Mouse (Mus musculus) intestine, embryonic 14.5 days (tissue): Measurements from ENCODE around the gene Dusp15. TPM values are rescaled to one million over a fixed set of nuclear protein-coding genes. Genes with fewer than 3 reads are reported as not detected.
A peak's percentile ranks its signal among the peaks of the same experiment; 100 is the strongest.

Source experiments
- ATAC-seq: fragments of 200-750 bp; cut with Nextera tagmentation; replicated peaks from 2 replicates; pipeline ENCODE4 v1.8.0; 2017; ENCODE audit warnings: low read depth, moderate number of reproducible peaks, moderate TSS enrichment, moderate library complexity; ENCODE audit not compliant: low FRiP score, low TSS enrichment
- DNase-seq: peaks from one replicate; pipeline ENCODE4 v3.0.0-alpha.2; 2018; ENCODE audit warnings: low spot score
- H3K27ac ChIP-seq: fragments of 300-500 bp; sonication (generic); 2 replicates; pipeline ENCODE4 v1.5.1; 2014; ENCODE audit warnings: low read depth, mild to moderate bottlenecking, control low read depth
- H3K27me3 ChIP-seq: fragments of 300-500 bp; sonication (generic); replicated peaks from 2 replicates; pipeline ENCODE4 v1.6.1; 2014; ENCODE audit warnings: low read length, control low read depth; ENCODE audit not compliant: control insufficient read depth, insufficient read depth
- H3K36me3 ChIP-seq: fragments of 300-500 bp; sonication (generic); 2 replicates; pipeline ENCODE4 v1.6.1; 2014; ENCODE audit warnings: low read length, control low read depth; ENCODE audit not compliant: control insufficient read depth, insufficient read depth
- H3K4me1 ChIP-seq: fragments of 300-500 bp; sonication (generic); replicated peaks from 2 replicates; pipeline ENCODE4 v1.6.1; 2014; ENCODE audit warnings: low read length, control low read depth, mixed read lengths; ENCODE audit not compliant: control insufficient read depth, insufficient read depth
- H3K4me2 ChIP-seq: fragments of 300-500 bp; sonication (generic); 2 replicates; pipeline ENCODE4 v1.6.1; 2014; ENCODE audit warnings: low read length
- H3K4me3 ChIP-seq: fragments of 300-500 bp; sonication (generic); 2 replicates; pipeline ENCODE4 v1.5.1; 2014; ENCODE audit warnings: low read depth, low read length, control low read depth, mixed read lengths
- H3K9ac ChIP-seq: fragments of 300-500 bp; sonication (generic); 2 replicates; pipeline ENCODE4 v1.6.1; 2014; ENCODE audit warnings: mild to moderate bottlenecking, low read length
- H3K9me3 ChIP-seq: fragments of 300-500 bp; sonication (generic); 2 replicates; pipeline ENCODE4 v1.6.1; 2016; ENCODE audit warnings: low read length, control low read depth; ENCODE audit not compliant: control insufficient read depth
- WGBS: fragments of 180-500 bp; shearing (Covaris S2); extraction: QIAGEN DNeasy Blood & Tissue Kit; methylation state at CpG from one replicate; pipeline ENCODE4 v1.1.7; 2014; 5-methylcytosine and 5-hydroxymethylcytosine counted together
- polyA plus RNA-seq: library from polyadenylated mRNA; unstranded; fragments of >200 nt; fragmentation: Nextera tagmentation; extraction: Ambion mirVana; gene quantifications from 2 replicates; pipeline ENCODE4 v1.2.1, GENCODE M21; 2014

Gene Dusp15
- polyA plus RNA-seq, 1 experiment from 2014 or later: 0.09 TPM

DNA sequence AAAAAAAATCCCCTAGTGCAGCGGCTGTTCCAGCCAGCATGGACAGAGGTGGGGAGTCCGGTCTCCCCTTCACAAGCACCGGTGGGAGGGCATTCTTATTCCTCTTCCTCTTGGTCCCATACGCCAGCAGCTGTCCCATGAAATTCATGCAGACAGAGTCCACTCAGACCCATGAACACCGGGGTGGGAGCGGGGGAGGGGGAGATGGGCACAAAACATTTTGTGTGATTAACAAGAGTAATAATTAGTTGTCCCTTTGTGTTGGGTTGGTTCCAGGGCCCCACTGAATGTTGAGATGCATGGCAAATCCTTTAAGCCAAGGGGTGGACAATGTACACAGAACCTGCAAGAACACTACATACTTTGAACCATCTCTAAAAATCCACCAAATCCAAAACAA lies 10.4 kb downstream of the Dusp15 start:
- 81% methylated on average over 6 of the region's 6 CpGs for WGBS
- no peak for ATAC-seq
- peaks cover 71% of the 10 kb centered on the region for H3K27me3 ChIP-seq

DNA sequence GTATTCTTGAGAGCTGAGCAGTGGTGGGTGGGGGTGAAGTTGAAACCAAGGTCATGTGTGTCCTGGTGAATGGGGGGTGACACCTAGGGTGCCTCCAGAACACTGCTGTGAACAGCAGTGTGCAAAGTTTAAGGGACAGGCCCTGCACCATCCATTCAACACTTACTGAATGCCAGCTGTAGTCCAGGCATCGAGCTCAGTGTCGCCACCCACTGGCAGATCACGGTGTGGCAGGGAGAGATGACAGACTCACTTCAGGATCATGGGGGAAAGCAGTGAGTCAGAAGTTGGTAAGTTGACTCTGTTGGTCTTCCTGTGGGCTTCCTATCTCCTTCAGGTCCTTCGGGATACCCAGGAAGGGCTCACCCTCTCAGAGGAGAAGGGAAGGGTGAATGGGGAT lies 11.7 kb downstream of the Dusp15 start:
- ATAC-seq (no peak), DNase-seq (peak; percentile 80)
- H3K9ac ChIP-seq: no peak overlapping the region
- no peak overlapping the region for H3K4me3 ChIP-seq
- peaks cover 59% of the 10 kb centered on the region for H3K27me3 ChIP-seq
- 10% methylated on average over 4 of the region's 4 CpGs for WGBS
- H3K4me2 ChIP-seq: no peak overlapping the region
- no peaks in the 10 kb centered on the region for H3K4me1 ChIP-seq
- no peaks in the 10 kb centered on the region for H3K36me3 ChIP-seq
- no peak overlapping the region for H3K27ac ChIP-seq
- H3K9me3 ChIP-seq: no peaks in the 10 kb centered on the region

More for the DNA sequence above, 10.4 kb downstream of the Dusp15 start:
- H3K4me1 ChIP-seq: no peaks in the 10 kb centered on the region
- no peaks in the 10 kb centered on the region for H3K36me3 ChIP-seq
- H3K4me3 ChIP-seq: no peak overlapping the region
- no peak overlapping the region for H3K9ac ChIP-seq
- no peak for DNase-seq
- H3K27ac ChIP-seq: no peak overlapping the region
- H3K9me3 ChIP-seq: no peaks in the 10 kb centered on the region
- H3K4me2 ChIP-seq: no peak overlapping the region

DNA sequence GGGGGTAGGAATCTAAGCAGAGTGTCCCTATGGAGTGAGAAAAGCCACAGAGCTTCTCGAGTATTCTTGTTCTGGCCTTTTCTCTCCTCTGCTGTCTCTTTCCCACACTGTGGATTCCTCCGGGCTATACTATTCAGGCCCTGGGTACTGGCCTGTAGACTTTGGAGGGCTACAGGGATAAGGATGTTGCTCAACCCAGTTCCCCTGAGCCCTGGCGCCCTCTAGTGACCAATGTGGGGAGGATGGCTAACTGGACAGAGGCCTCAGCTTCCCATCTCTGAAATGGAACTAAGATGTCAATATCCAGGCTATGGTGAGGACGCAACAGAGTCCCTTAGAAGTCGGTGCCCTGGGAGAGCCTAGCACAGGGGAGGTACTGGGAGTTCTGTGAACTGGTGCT lies 17.9 kb downstream of the Dusp15 start:
- H3K27me3 ChIP-seq: 0 out of 2 replicates have a peak, but pooled peaks cover 8% of the 10 kb centered on the region
- no peaks in the 10 kb centered on the region; the same call in 1 of the 2 replicates for H3K4me1 ChIP-seq
- H3K9me3 ChIP-seq: no peaks in the 10 kb centered on the region
- no peak overlapping the region for H3K4me3 ChIP-seq
- ATAC-seq: 0 out of 2 replicates have a peak, but pooled peaks have one; percentile 31
- DNase-seq: no peak
- no peak overlapping the region for H3K27ac ChIP-seq
- no peak overlapping the region for H3K9ac ChIP-seq
- no peak overlapping the region for H3K4me2 ChIP-seq
- whole genome bisulfite sequencing: 36% methylated on average over 5 of the region's 5 CpGs
- H3K36me3 ChIP-seq: no peaks in the 10 kb centered on the region

DNA sequence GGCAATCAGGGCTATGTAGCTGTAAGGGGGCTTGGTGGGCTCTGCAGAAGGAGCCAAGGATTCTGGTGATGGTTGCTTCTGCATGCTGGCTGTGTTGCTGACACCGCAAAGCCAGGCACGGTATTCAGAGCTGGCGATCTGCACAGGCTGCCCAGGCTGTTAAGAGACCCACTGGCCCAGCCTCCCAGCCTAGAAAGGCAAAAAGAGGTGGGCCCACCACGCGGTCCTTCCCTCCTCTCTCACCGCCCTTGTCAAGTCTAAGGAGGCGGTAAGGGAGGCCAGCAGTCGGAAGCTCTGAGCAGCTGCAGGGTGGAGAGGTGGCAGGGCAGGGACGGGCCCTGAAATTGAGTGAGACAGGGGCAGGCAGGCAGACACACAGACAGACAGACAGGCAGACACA lies 18.4 kb downstream of the Dusp15 start, which contains the start of gene Foxs1:
Gene Foxs1, minus strand, starts transcription at position 161 of the 400 bp plus-strand sequence.
- no peak for ATAC-seq

DNA sequence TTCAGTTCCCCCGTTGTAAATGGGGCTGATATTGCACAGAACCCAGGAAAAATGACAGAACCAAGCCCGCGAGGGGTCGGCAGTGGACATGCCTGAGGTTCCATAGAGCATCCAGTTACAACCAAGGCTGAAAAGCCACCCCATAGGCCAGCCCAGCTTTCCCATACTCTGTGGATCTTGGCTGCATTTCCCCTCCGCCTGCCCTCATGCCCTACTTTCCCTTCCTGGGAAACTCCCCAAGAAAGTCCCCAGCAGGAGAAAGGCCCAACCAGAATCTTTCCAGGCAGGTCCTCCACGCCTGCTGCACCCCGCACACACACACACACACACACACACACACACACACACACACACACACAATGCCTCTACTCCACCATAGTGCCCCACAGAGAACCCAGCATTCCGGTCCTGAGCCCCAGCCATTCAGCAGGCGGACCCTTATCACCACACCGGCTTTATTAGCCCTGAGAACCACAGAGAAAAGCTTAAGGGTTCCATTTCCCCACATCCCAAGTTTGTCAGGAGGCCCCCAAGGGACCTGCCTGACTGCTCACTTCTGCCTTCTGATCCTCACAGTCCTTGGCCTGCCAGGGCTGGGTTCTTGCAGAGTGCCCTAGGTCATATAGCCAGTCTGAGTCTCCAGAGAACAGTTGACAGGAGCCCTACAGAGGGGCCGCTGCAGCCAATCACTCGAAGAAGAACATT lies 19.9 kb downstream of the Dusp15 start:
- ATAC-seq: no peak
- H3K36me3 ChIP-seq: no peaks in the 10 kb centered on the region
- H3K4me2 ChIP-seq: no peak overlapping the region
- H3K4me1 ChIP-seq: no peaks in the 10 kb centered on the region; the same call in 1 of the 2 replicates
- H3K27me3 ChIP-seq: 0 out of 2 replicates have a peak, but pooled peaks cover 5% of the 10 kb centered on the region
- H3K9ac ChIP-seq: no peak overlapping the region
- no peaks in the 10 kb centered on the region for H3K9me3 ChIP-seq
- H3K4me3 ChIP-seq: no peak overlapping the region
- H3K27ac ChIP-seq: no peak overlapping the region; the same call in 1 of the 2 replicates
- 54% methylated on average over 12 of the region's 12 CpGs for WGBS
- no peak for DNase-seq

More for the DNA sequence above, 18.4 kb downstream of the Dusp15 start, which contains the start of gene Foxs1:
- H3K27me3 ChIP-seq: 0 out of 2 replicates have a peak, but pooled peaks cover 5% of the 10 kb centered on the region
- no peaks in the 10 kb centered on the region; the same call in 1 of the 2 replicates for H3K4me1 ChIP-seq
- H3K4me3 ChIP-seq: no peak within 1 kb of the TSS
- DNase-seq: no peak
- no peak within 1 kb of the TSS for H3K9ac ChIP-seq
- WGBS: 24% methylated on average over 9 of the region's 9 CpGs
- no peak within 1 kb of the TSS for H3K4me2 ChIP-seq
- H3K9me3 ChIP-seq: no peaks in the 10 kb centered on the region
- H3K36me3 ChIP-seq: no peaks in the 10 kb centered on the region
- no peak within 1 kb of the TSS; the same call in 1 of the 2 replicates for H3K27ac ChIP-seq

DNA sequence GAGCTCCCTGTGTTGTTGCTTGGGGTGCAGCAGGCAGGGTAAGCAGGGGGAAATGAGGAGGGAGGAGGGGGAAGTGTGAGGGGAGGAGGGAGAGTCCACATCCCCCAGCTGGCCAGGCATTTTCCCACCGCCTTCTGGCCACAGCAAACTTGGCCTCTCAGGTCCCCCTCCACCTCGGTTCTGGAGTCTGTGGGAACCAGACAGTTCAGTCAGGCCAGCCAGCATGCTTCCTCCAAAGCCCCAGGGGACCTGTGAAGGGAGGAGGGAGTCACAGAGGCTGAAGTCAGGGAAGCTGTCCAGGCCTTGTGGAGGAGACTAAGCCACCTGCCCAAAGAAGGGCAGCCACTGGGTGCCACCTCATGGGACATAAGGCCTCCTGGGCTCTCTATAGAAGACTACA lies 21.2 kb downstream of the Dusp15 start:
- Histone ChIP-seq H3K4me3 (no peak overlapping the region), H3K9ac (no peak overlapping the region), H3K4me2 (no peak overlapping the region), H3K27me3 (no peaks in the 10 kb centered on the region), H3K36me3 (no peaks in the 10 kb centered on the region), H3K27ac (no peak overlapping the region), H3K4me1 (peaks cover 7% of the 10 kb centered on the region), H3K9me3 (no peaks in the 10 kb centered on the region)
- WGBS: 28% methylated on average over 2 of the region's 2 CpGs
- ATAC-seq: no peak
- no peak for DNase-seq

DNA sequence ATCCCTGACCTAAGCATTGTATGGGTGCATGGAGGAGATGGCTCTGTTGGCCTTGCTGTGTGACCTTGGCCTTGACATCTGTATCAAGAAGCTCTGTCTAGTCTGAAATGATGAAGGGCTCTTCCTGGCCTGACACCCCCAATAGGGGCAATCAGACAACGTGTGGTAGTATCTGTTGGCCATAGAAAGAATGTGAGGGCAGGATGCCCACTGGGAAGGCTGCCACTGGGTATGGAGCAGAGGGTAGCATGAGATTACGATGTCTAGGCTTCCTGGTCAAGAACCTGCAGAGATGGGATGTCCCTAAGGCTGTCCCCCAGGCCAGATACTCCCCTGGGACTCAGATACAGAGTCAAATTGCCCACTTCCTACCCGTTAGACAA lies 22.5 kb downstream of the Dusp15 start:
- peaks cover 9% of the 10 kb centered on the region for H3K4me1 ChIP-seq
- no peak overlapping the region for H3K4me2 ChIP-seq
- DNase-seq: no peak
- no peak overlapping the region for H3K9ac ChIP-seq
- no peaks in the 10 kb centered on the region for H3K9me3 ChIP-seq
- no peak overlapping the region for H3K27ac ChIP-seq
- H3K36me3 ChIP-seq: no peaks in the 10 kb centered on the region
- H3K4me3 ChIP-seq: no peak overlapping the region
- no peak for ATAC-seq
- H3K27me3 ChIP-seq: no peaks in the 10 kb centered on the region
- whole genome bisulfite sequencing: 64% methylated on average over 3 of the region's 3 CpGs

DNA sequence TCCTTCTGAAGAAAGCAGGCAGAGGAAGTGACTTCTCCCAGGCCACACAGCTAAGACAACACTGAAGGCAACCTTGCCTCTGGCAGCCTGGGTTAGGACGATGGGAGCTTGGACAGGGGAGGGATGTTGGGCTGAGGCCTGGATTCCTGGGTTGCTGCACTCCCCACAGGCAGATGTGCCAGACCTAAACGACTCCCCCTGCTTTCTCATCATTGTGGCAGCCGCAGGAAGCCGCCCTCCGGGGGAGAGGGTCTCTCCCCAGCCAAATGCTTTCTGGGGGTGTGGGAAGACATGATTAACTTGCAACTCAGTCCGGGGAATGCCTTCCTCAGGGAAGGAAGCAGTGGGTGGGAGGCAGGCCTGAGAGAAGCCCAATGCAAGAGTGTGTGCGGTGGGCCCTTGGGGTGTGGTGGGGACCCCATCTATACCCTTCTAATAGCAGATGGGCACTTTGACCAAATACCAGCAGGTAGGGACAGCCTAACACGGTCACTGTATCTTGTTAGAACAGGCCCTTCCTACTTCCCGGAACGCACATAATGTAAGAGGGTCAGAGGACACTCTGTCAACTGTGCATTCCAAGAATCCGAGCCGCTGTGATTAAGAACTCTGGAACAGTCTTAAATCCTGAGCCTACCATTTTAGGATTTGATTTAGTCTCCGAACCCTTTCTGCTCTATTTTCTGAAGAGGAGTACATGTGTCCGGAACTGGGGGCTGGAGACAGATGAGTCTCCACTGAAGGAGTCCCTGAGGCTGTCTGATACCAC lies 23.1 kb downstream of the Dusp15 start:
- H3K4me3 ChIP-seq: no peak overlapping the region
- no peaks in the 10 kb centered on the region for H3K9me3 ChIP-seq
- ATAC-seq: no peak
- 43% methylated on average over 14 of the region's 14 CpGs for WGBS
- peaks cover 9% of the 10 kb centered on the region for H3K4me1 ChIP-seq
- H3K27ac ChIP-seq: peak overlapping the region; percentile 40; the same call in 1 of the 2 replicates
- DNase-seq: no peak
- H3K36me3 ChIP-seq: no peaks in the 10 kb centered on the region
- no peak overlapping the region for H3K4me2 ChIP-seq
- H3K27me3 ChIP-seq: no peaks in the 10 kb centered on the region
- H3K9ac ChIP-seq: no peak overlapping the region
